Mouse (Mus musculus) kidney, adult 18-20 months (tissue): ENCODE data around the gene Ciita.

Experiments
- DNase-seq: peaks from one replicate; pipeline ENCODE4 v3.0.0; 2021

The Ciita gene

GRCm38 (mm10) chr16:10522811-10523210, 43.0 kb downstream of the Ciita start:
- DNase-seq, result peak; percentile 83

- no peak for DNase-seq
These were observed 43.8 kb downstream of the Ciita start for GRCm38 (mm10) chr16:10523650-10524049.

- DNase-seq, result no peak
These were observed 45.2 kb downstream of the Ciita start for GRCm38 (mm10) chr16:10524866-10525609.

- DNase-seq, result no peak
These were observed 45.7 kb downstream of the Ciita start for GRCm38 (mm10) chr16:10525610-10525980.

GRCm38 (mm10) chr16:10527046-10527644, 47.3 kb downstream of the Ciita start:
- DNase-seq, result no peak

- no peak for DNase-seq
These were observed 48.5 kb downstream of the Ciita start for GRCm38 (mm10) chr16:10528382-10528781.

GRCm38 (mm10) chr16:10530179-10530578, 50.3 kb downstream of the Ciita start:
- no peak for DNase-seq

GRCm38 (mm10) chr16:10533781-10534180, 53.9 kb downstream of the Ciita start:
- DNase-seq, result no peak

- DNase-seq, result no peak
These were observed 54.7 kb downstream of the Ciita start for GRCm38 (mm10) chr16:10534567-10534966.

- no peak for DNase-seq
These were observed 56.5 kb downstream of the Ciita start for GRCm38 (mm10) chr16:10536323-10536722.

GRCm38 (mm10) chr16:10536961-10537360, 57.1 kb downstream of the Ciita start:
- no peak for DNase-seq

- DNase-seq, result no peak
These were observed 61.1 kb downstream of the Ciita start for GRCm38 (mm10) chr16:10540763-10541597.

GRCm38 (mm10) chr16:10541598-10541930, 61.7 kb downstream of the Ciita start:
- DNase-seq, result peak; percentile 31

- peak; percentile 37 for DNase-seq
These were observed 62.4 kb downstream of the Ciita start for GRCm38 (mm10) chr16:10542266-10542665.

- peak; percentile 94 for DNase-seq
These were observed 63.0 kb downstream of the Ciita start, which contains the start of gene Dexi for GRCm38 (mm10) chr16:10542698-10543365. Gene Dexi (minus strand): TSS chr16:10543054.

- DNase-seq, result peak; percentile 95
These were observed 65.2 kb downstream of the Ciita start, which contains the start of gene Clec16a for GRCm38 (mm10) chr16:10544995-10545622. Gene Clec16a (plus strand): TSS chr16:10545339.

GRCm38 (mm10) chr16:10546865-10547264, 67.0 kb downstream of the Ciita start:
- no peak for DNase-seq

- no peak for DNase-seq
These were observed 69.1 kb downstream of the Ciita start for GRCm38 (mm10) chr16:10548938-10549337.

- no peak for DNase-seq
These were observed 69.7 kb downstream of the Ciita start for GRCm38 (mm10) chr16:10549600-10549999.

- no peak for DNase-seq
These were observed 71.7 kb downstream of the Ciita start for GRCm38 (mm10) chr16:10551592-10551991.

- no peak for DNase-seq
These were observed 74.0 kb downstream of the Ciita start for GRCm38 (mm10) chr16:10553858-10554257.

- DNase-seq, result no peak
These were observed 80.1 kb downstream of the Ciita start for GRCm38 (mm10) chr16:10559991-10560390.
